In the genomic region with DNA sequence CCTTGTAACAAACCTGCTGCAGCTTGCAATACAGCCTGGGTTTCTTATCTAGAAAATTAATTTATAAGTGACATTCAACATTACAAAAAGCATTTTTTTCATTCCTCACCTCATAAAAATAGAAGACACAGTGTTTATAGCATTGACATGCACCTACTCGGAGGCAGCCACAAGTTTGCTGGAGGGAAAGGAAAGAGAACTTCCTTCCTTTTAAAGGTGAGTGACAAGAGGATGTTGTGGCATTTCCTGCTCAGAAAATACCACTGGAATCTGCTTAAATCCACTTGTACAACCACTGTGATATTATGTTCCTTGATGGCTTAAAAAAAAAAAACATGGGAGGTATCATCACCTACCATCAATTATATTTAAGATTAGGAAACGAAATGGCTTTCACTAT, we compare ENCODE assay signal across 30 mouse cellular contexts.
"Had no signal": no experiment of that assay in that cellular context is flagged by ENCODE, and none has a peak within 500 bp of the region (broad histone marks: within the 10 kb centered on the region; RNA-seq: fewer than 3 reads in every experiment).

No protein-coding gene starts in this region.

- H3K27ac ChIP-seq: limb, embryonic 10.5 days; limb, embryonic 12.5 days; limb, embryonic 13.5 days; limb, embryonic 15.5 days; liver, embryonic 12.5 days; liver, embryonic 13.5 days; liver, embryonic 14.5 days; liver, embryonic 15.5 days; lung, embryonic 15.5 days; macrophage; midbrain, embryonic 10.5 days; midbrain, embryonic 12.5 days; midbrain, embryonic 13.5 days; midbrain, embryonic 15.5 days; neural tube, embryonic 12.5 days had no signal

- H3K4me3 ChIP-seq: limb, embryonic 10.5 days; limb, embryonic 12.5 days; limb, embryonic 13.5 days; limb, embryonic 15.5 days; liver, embryonic 12.5 days; liver, embryonic 13.5 days; liver, embryonic 15.5 days; lung, embryonic 15.5 days; megakaryocyte, embryonic 14.5 days; midbrain, embryonic 10.5 days; midbrain, embryonic 12.5 days; midbrain, embryonic 13.5 days; midbrain, embryonic 15.5 days; myocyte; neural tube, embryonic 12.5 days had no signal

- ATAC-seq: liver, embryonic 12.5 days; liver, postnatal 0 days; lung, postnatal 0 days; midbrain, embryonic 13.5 days; midbrain, embryonic 15.5 days; midbrain, embryonic 16.5 days had no signal

- H3K4me1 ChIP-seq: limb, embryonic 10.5 days; limb, embryonic 12.5 days; limb, embryonic 13.5 days; limb, embryonic 15.5 days; liver, embryonic 12.5 days; liver, embryonic 13.5 days; liver, embryonic 15.5 days; lung, embryonic 15.5 days; midbrain, embryonic 10.5 days; midbrain, embryonic 12.5 days; midbrain, embryonic 13.5 days; midbrain, embryonic 15.5 days; neural tube, embryonic 12.5 days had no signal

- H3K27me3 ChIP-seq: limb, embryonic 12.5 days; limb, embryonic 13.5 days; limb, embryonic 15.5 days; liver, embryonic 12.5 days; liver, embryonic 13.5 days; liver, embryonic 15.5 days; lung, embryonic 15.5 days; megakaryocyte, embryonic 14.5 days; midbrain, embryonic 12.5 days; midbrain, embryonic 13.5 days; midbrain, embryonic 15.5 days; neural tube, embryonic 12.5 days had no signal

- DNase-seq: left cerebral cortex, postnatal 4 days; liver; liver, embryonic 13.5 days; liver, postnatal 0 days; lung, adult 18-20 months; lung, adult 2 months; lung, embryonic 14.5 days; lung, postnatal 10 days; lung, postnatal 14 days; lung, postnatal 36 days; lung, postnatal 4 days; midbrain, embryonic 14.5 days had no signal

- H3K36me3 ChIP-seq: limb, embryonic 10.5 days; limb, embryonic 12.5 days; limb, embryonic 13.5 days; limb, embryonic 15.5 days; liver, embryonic 12.5 days; liver, embryonic 13.5 days; liver, embryonic 15.5 days; lung, embryonic 15.5 days; midbrain, embryonic 10.5 days; midbrain, embryonic 12.5 days; midbrain, embryonic 13.5 days; midbrain, embryonic 15.5 days; neural tube, embryonic 12.5 days had no signal
